Mouse (Mus musculus): Measurements from ENCODE around the gene Hnf4a.

DNA sequence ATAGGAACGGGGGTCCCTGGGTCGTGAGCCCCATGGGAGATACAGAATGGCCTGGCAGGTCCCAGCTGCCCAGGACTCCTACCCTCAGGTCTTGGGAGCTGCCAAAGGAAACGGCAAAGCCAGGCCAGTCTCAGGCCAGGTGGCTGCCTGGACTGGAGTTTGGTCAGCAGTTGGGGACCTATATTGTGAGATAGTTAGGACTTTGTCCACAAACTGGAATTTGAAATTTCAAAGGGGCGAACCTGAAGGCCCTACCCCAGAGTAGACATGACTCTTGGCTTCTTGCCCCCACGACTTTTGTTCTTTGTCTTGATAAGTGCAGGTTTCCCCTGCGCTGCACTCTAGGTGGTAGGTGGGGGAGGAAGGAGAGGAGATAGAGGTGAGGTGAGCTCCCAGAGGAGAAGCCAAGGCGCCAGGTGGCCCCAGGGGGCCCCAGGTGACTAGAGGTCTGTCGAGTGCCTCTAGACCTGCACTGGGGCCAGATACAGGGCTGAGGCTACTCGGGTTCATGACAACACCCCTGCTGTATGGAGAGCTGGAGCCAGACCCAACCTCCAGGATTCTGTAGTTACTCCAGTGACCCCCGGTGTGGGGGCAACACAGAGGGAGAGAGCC is 35.1 kb downstream of the Hnf4a start:
- TF ChIP-seq CTCF (IDR thresholded peaks at IDR 0.05; ENCODE audit: low read depth, low read length) (no peak), POLR2A (IDR thresholded peaks at IDR 0.05; ENCODE audit: insufficient read depth, low read length) (no peak)

All from ES-Bruce4 (cell line).